Mouse (Mus musculus) lung, adult 2 months (tissue): ENCODE results near the gene Ost4.

Experiments
- CTCF ChIP-seq: fragments of 200-500 bp; IDR thresholded peaks from 2 replicates; pipeline ENCODE4 v1.5.1; 2011; ENCODE audit warnings: mild to moderate bottlenecking, low read length, control low read depth; ENCODE audit not compliant: insufficient read depth
- POLR2A ChIP-seq: fragments of 200-500 bp; IDR thresholded peaks from 2 replicates; pipeline ENCODE4 v1.6.1; 2011; ENCODE audit warnings: low read depth, mild to moderate bottlenecking, control low read depth, low read length, borderline replicate concordance; ENCODE audit errors: extremely low read depth

GRCm38 (mm10) chr5:30872574-30872973, 35.0 kb downstream of the Ost4 start:
- TF ChIP-seq CTCF (no peak), POLR2A (no peak)
